Mouse (Mus musculus): Measurements from ENCODE around the gene Abca1. TPM values are rescaled to one million over a fixed set of nuclear protein-coding genes. Genes with fewer than 3 reads are reported as not detected.

Abca1 gene
- polyA plus RNA-seq, 1 experiment from 2014 or later = 7.2 TPM

DNA sequence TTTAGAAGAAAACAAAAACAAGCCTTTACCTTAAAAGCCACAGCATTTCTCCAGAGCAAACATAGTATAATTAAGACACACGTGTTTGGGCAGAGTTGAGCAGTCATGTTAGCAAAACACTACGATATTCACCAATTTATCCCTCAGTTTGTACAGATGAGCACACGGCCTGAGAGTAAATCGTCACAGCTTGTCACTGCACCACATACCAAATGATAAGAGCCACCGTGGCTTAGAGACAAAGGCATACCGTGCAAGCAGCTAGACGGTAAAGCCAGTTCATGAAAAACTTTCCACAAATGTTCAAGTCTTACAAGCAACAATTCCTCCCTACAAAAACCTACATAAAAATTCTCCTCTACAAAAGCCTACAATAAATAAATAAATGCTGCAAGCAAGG lies 57.2 kb downstream of the Abca1 start:
- no peaks in the 10 kb centered on the region for H3K27me3 ChIP-seq
- no peak overlapping the region for H3K27ac ChIP-seq
- no peak overlapping the region for H3K4me2 ChIP-seq
- no peak for ATAC-seq (ENCODE audit: insufficient number of reproducible peaks, insufficient read depth, low FRiP score, low TSS enrichment, low read depth)
- H3K4me1 ChIP-seq = peaks cover 14% of the 10 kb centered on the region
- no peaks in the 10 kb centered on the region for H3K9me3 ChIP-seq
- H3K9ac ChIP-seq = no peak overlapping the region
- 77% methylated on average over 7 of the region's 7 CpGs for WGBS
- no peak overlapping the region for H3K4me3 ChIP-seq
- H3K36me3 ChIP-seq = no peaks in the 10 kb centered on the region

DNA sequence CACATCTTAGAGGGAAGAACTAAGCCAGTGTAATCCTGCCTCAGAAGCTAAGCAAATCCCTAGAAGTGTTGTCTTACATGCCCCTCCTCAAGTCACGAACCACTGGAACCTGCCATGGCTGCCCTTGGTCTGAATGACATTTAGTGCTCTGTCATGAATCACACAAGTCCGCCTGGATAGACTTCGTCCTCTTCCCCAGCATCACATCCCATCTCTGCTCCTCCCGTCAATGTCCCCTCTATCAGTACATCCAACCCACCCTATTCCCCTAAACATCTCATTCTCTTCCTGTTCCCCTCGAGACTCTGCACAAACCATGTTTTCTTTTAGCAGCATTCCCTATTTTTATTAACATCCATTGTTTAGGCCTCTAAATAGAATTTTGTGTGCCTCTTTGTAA lies 58.4 kb downstream of the Abca1 start:
- Histone ChIP-seq H3K4me3 (no peak overlapping the region), H3K4me2 (no peak overlapping the region), H3K27me3 (no peaks in the 10 kb centered on the region), H3K27ac (0 out of 2 replicates have a peak overlapping the region, but pooled peaks have one; percentile 7), H3K9me3 (no peaks in the 10 kb centered on the region), H3K36me3 (no peaks in the 10 kb centered on the region), H3K9ac (no peak overlapping the region), H3K4me1 (peaks cover 5% of the 10 kb centered on the region; the same call in 1 of the 2 replicates)
- no peak for ATAC-seq (ENCODE audit: insufficient number of reproducible peaks, insufficient read depth, low FRiP score, low TSS enrichment, low read depth)
- 74% methylated on average over 5 of the region's 5 CpGs for WGBS

DNA sequence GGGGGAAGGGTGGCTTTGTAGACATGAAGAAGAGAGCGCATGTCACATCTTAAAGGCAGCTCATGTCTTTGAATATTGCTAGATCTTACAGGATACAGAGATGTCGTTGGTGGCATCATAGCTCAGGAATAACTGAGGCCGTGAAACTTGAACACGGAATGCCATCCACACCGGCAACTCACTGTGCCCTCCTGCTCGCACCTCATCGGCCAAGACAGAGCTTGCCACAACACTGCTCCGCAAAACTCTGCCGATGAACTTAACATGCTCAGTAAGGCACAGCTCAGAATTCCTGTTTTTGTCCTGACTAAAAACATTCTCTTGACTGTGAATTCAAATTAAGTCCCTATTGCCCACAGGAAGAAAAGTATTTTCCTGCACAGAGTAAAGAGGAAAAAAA lies 59.2 kb downstream of the Abca1 start:
- WGBS = 93% methylated on average over 9 of the region's 9 CpGs
- ATAC-seq (ENCODE audit: insufficient number of reproducible peaks, insufficient read depth, low FRiP score, low TSS enrichment, low read depth) = no peak
- Histone ChIP-seq H3K9me3 (no peaks in the 10 kb centered on the region), H3K27me3 (no peaks in the 10 kb centered on the region), H3K9ac (no peak overlapping the region), H3K4me1 (no peaks in the 10 kb centered on the region), H3K36me3 (no peaks in the 10 kb centered on the region), H3K4me2 (no peak overlapping the region), H3K4me3 (no peak overlapping the region), H3K27ac (no peak overlapping the region)

DNA sequence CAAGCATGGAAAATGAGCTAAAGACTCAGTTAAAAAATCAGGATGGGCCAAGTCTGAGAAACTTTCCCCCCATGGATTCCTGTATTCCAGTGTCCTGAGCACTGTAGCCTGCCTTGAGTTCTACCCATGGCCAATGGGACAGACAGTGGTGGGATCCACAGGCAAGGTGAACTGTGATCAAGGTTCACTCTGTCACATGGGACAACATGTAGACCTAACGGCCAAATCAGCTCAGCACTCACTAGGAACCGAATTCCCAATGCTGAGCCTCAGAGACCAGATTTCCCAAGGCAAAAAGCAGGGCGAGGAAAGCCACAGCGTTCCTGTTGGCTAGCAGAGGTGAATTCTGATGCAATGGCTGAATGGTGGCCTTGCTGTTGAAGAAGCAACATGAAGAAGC lies 64.8 kb downstream of the Abca1 start:
- Histone ChIP-seq H3K9me3 (no peaks in the 10 kb centered on the region), H3K27ac (no peak overlapping the region), H3K9ac (no peak overlapping the region), H3K36me3 (peaks cover 45% of the 10 kb centered on the region), H3K27me3 (no peaks in the 10 kb centered on the region), H3K4me2 (no peak overlapping the region), H3K4me1 (no peaks in the 10 kb centered on the region), H3K4me3 (no peak overlapping the region)
- 87% methylated on average over 4 of the region's 4 CpGs for WGBS
- no peak for ATAC-seq (ENCODE audit: insufficient number of reproducible peaks, insufficient read depth, low FRiP score, low TSS enrichment, low read depth)

DNA sequence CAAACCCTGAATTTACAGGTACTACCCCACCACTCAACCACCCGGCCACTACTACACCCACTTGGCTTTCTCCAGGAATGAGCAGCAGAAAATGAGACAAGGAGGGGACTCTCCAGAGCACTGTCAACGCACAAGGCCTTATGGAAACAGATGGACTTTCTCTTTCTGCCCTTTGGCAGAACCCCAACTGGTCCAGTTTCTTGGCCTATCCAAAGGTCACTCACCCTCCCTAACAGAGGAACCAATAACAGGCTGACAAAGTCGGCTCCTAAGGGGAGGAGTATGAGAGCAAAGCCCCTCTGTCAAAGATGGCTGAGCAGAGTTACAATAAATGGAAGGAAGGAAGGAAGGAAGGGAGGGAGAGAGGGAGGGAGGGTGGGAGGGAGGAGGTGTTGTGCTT lies 65.4 kb downstream of the Abca1 start:
- H3K27me3 ChIP-seq = no peaks in the 10 kb centered on the region
- no peak overlapping the region for H3K9ac ChIP-seq
- H3K36me3 ChIP-seq = peaks cover 51% of the 10 kb centered on the region
- 69% methylated on average over 3 of the region's 3 CpGs for WGBS
- H3K4me2 ChIP-seq = no peak overlapping the region
- H3K9me3 ChIP-seq = no peaks in the 10 kb centered on the region
- no peak overlapping the region for H3K4me3 ChIP-seq
- no peaks in the 10 kb centered on the region for H3K4me1 ChIP-seq
- no peak overlapping the region for H3K27ac ChIP-seq
- ATAC-seq (ENCODE audit: insufficient number of reproducible peaks, insufficient read depth, low FRiP score, low TSS enrichment, low read depth) = no peak

DNA sequence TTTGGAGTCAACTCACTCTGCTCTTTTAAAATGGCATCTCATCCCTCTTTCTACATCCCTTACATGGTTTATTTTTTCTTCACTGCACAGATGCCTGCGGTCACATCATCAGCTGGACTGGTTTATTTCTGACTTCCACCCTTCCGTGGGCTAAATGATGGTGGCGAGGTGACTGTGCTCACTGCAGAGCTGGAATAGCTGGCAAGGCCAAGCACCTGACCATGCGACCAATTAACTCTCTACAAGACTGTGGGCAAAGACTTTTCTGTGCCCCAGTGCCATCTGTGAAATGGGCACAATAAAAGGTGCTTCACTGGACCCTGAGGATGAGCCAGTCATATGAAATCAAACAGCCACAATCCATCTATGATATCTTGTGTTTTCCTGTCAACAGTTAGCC lies 66.1 kb downstream of the Abca1 start:
- Histone ChIP-seq H3K4me1 (no peaks in the 10 kb centered on the region), H3K4me2 (no peak overlapping the region), H3K27ac (no peak overlapping the region), H3K9me3 (no peaks in the 10 kb centered on the region), H3K27me3 (no peaks in the 10 kb centered on the region), H3K36me3 (peaks cover 58% of the 10 kb centered on the region), H3K4me3 (no peak overlapping the region), H3K9ac (no peak overlapping the region)
- ATAC-seq (ENCODE audit: insufficient number of reproducible peaks, insufficient read depth, low FRiP score, low TSS enrichment, low read depth) = no peak
- 89% methylated on average over 4 of the region's 4 CpGs for WGBS

DNA sequence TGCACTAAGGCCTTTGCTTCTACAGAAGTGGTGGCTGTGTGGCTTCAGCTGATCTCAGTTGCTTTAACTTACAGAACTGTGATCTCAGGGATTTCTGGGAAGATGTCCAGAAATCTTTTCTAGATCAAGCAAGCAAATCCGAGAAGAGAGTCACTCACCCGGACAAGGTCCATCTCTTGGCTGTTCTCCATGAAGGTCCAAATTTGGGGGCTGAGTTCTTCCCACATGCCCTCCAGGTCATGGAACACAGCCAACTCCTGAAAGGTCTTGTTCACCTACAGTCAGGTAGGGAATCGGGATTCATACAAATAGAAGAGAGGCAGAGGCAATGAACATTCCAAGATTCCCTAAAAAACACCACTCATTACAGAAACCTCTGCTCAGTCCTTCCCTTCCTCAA lies 70.1 kb downstream of the Abca1 start:
- Histone ChIP-seq H3K36me3 (peaks cover 69% of the 10 kb centered on the region), H3K4me1 (no peaks in the 10 kb centered on the region), H3K4me3 (no peak overlapping the region), H3K4me2 (no peak overlapping the region), H3K9me3 (no peaks in the 10 kb centered on the region), H3K9ac (no peak overlapping the region), H3K27ac (no peak overlapping the region), H3K27me3 (no peaks in the 10 kb centered on the region)
- no peak for ATAC-seq (ENCODE audit: insufficient number of reproducible peaks, insufficient read depth, low FRiP score, low TSS enrichment, low read depth)
- WGBS = 80% methylated on average over 3 of the region's 3 CpGs

DNA sequence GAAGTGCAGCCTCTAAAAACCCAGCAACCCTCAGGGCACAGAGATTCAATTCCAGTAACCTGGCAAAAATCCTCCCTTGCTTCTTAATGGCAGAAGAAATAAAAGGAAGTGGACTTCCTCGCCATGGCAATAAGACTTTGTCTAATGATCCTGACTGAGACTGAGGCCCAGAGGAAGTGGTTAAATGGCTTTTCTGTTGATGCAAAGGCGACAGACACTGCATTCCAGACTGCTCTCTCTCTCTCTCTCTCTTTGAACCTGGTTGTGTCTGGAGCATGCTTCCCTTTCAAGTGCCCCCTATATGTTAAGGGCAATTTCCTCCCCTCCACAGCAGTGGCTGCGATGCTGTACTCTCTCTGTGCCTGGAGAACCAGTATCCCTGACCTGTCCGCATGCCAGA lies 70.7 kb downstream of the Abca1 start:
- Histone ChIP-seq H3K27ac (no peak overlapping the region), H3K4me1 (no peaks in the 10 kb centered on the region), H3K4me3 (no peak overlapping the region), H3K27me3 (no peaks in the 10 kb centered on the region), H3K4me2 (no peak overlapping the region), H3K9ac (no peak overlapping the region), H3K36me3 (peaks cover 72% of the 10 kb centered on the region), H3K9me3 (no peaks in the 10 kb centered on the region)
- WGBS = 43% methylated on average over 4 of the region's 4 CpGs
- no peak for ATAC-seq (ENCODE audit: insufficient number of reproducible peaks, insufficient read depth, low FRiP score, low TSS enrichment, low read depth)

DNA sequence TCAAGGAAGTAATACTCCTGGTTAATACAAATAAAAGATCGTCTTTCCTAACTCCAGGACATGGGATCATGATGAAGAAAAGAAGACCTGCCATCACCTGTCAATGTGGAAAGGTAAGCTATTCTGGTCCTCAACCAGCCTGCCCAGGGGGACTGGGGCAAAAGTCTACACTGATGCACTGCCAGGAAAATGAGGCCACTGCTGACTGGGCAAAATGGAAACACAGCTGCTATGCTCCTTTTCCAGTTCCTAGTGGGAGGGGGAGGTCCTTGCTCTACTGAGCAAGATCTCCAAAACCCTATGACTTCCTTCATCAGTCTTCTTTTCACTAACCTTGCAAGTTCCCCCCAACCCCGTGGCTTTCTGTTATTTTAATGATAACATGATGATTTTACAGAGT lies 73.1 kb downstream of the Abca1 start:
- Histone ChIP-seq H3K4me3 (no peak overlapping the region), H3K36me3 (peaks cover 75% of the 10 kb centered on the region), H3K9ac (no peak overlapping the region), H3K9me3 (no peaks in the 10 kb centered on the region), H3K27ac (no peak overlapping the region), H3K4me1 (no peaks in the 10 kb centered on the region), H3K27me3 (no peaks in the 10 kb centered on the region), H3K4me2 (no peak overlapping the region)
- ATAC-seq (ENCODE audit: insufficient number of reproducible peaks, insufficient read depth, low FRiP score, low TSS enrichment, low read depth) = no peak
- 72% methylated on average over 2 of the region's 2 CpGs for WGBS

DNA sequence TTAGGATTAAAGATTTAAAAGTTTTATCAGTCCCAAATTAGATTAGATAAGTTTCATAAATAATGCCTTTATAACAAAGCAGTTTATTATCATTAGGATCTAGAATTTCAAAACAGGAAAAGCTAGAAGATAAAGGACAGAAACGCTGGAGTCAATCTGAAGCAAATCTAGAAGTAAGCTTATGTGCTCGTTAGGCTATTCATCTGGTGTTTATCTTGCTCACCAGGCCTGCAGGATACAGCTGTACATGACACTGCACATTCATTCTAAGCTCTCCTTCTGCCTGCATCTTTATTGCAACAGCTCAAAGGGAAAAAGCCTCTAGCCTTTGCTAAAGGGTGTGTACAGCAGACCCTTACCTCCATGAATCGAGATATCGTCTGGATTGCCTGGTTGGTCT lies 74.1 kb downstream of the Abca1 start:
- Histone ChIP-seq H3K27ac (no peak overlapping the region), H3K4me3 (no peak overlapping the region), H3K9me3 (no peaks in the 10 kb centered on the region), H3K4me2 (no peak overlapping the region), H3K36me3 (peaks cover 75% of the 10 kb centered on the region), H3K9ac (no peak overlapping the region), H3K4me1 (no peaks in the 10 kb centered on the region), H3K27me3 (no peaks in the 10 kb centered on the region)
- 68% methylated on average over 4 of the region's 4 CpGs for WGBS
- ATAC-seq (ENCODE audit: insufficient number of reproducible peaks, insufficient read depth, low FRiP score, low TSS enrichment, low read depth) = no peak

DNA sequence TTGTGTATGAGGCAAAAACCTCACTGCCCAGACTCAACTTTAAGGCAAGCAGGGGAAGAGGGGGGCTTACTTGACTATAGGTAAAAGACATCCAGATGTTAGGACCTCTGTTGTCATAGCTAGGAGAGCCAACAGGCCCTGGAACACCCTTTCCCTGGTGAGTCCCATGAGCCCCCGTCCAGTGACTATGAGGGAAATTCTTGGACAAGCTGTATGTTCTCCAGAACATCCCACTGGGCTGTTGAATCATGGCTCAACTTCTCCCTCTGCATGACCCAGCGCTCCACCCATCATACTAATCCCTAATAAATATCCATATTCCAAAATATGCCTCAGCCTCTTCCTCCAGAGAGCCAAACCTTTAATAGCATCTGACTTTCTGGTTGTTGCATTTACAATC lies 76.6 kb downstream of the Abca1 start:
- H3K9me3 ChIP-seq = no peaks in the 10 kb centered on the region
- H3K36me3 ChIP-seq = peaks cover 72% of the 10 kb centered on the region
- H3K4me3 ChIP-seq = no peak overlapping the region
- WGBS = 86% methylated on average over 2 of the region's 2 CpGs
- H3K4me2 ChIP-seq = no peak overlapping the region
- no peaks in the 10 kb centered on the region for H3K27me3 ChIP-seq
- no peaks in the 10 kb centered on the region for H3K4me1 ChIP-seq
- no peak overlapping the region for H3K9ac ChIP-seq
- H3K27ac ChIP-seq = no peak overlapping the region
- no peak for ATAC-seq (ENCODE audit: insufficient number of reproducible peaks, insufficient read depth, low FRiP score, low TSS enrichment, low read depth)

DNA sequence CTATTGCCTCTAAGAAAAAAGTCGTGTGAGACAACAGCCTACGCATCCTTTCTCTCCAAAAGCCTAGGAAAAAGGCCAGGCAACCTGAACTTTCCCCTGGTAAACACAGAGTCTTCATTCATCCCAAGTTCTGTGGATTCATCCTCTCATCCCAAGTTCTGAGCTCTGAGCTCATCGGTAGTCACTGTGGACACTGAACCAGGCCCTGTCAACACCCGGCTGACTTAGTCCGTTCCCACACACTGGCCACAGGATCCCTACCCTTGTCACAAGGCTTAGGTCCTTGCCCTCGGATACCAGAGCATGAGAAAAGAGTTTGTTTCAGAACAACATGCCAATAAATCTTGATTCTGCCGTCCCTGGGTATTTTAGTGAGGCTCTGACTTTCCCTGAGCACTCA lies 77.2 kb downstream of the Abca1 start:
- WGBS = 81% methylated on average over 7 of the region's 7 CpGs
- H3K4me2 ChIP-seq = no peak overlapping the region
- no peaks in the 10 kb centered on the region for H3K27me3 ChIP-seq
- H3K27ac ChIP-seq = no peak overlapping the region
- no peak overlapping the region for H3K9ac ChIP-seq
- H3K36me3 ChIP-seq = peaks cover 78% of the 10 kb centered on the region
- ATAC-seq (ENCODE audit: insufficient number of reproducible peaks, insufficient read depth, low FRiP score, low TSS enrichment, low read depth) = no peak
- no peak overlapping the region for H3K4me3 ChIP-seq
- H3K9me3 ChIP-seq = no peaks in the 10 kb centered on the region
- H3K4me1 ChIP-seq = no peaks in the 10 kb centered on the region

DNA sequence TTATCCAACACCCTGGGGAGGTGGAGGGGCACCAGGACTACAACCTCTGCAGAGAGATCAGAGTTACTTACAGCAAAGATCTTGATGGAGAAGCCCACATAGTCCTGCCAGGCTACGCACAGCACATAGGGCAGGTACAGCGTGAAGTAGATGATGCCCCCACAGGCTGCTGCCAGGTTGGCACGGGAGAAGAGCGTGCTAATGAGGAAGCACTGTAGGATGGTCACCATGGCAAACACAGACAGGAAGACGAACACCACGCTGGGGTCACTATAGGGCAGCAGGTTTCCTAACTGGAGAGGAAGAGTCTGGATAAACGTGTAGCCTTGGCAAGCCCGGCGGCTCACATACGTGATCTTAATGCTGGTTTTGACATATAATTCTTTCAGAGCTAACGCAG lies 77.8 kb downstream of the Abca1 start:
- Histone ChIP-seq H3K9me3 (no peaks in the 10 kb centered on the region), H3K4me1 (no peaks in the 10 kb centered on the region), H3K4me3 (no peak overlapping the region), H3K27ac (no peak overlapping the region), H3K27me3 (no peaks in the 10 kb centered on the region), H3K9ac (no peak overlapping the region), H3K36me3 (peaks cover 84% of the 10 kb centered on the region), H3K4me2 (no peak overlapping the region)
- 89% methylated on average over 11 of the region's 11 CpGs for WGBS
- no peak for ATAC-seq (ENCODE audit: insufficient number of reproducible peaks, insufficient read depth, low FRiP score, low TSS enrichment, low read depth)
